Comparison of ENCODE assay signal across 30 mouse cellular contexts in genomic region chr16:82700922-82701321, GRCm38 (mm10).
DNase-seq lines count a peak whose midpoint lies in the region; ATAC-seq and TF ChIP-seq lines count a peak whose summit lies in the region.
"Had no signal": no experiment of that assay in that cellular context is flagged by ENCODE, and none has a peak within 500 bp of the region (broad histone marks: within the 10 kb centered on the region; RNA-seq: fewer than 3 reads in every experiment).

No protein-coding gene starts in this region.

- no peak overlapping the region for H3K4me3 ChIP-seq in hindbrain, postnatal 0 days (ENCODE audit: low read length)
- H3K4me3 ChIP-seq in hindbrain, embryonic 13.5 days, result no peak overlapping the region
- no peak overlapping the region for H3K4me3 ChIP-seq in neural tube, embryonic 15.5 days (replicated peaks)
- H3K4me3 ChIP-seq: embryonic facial prominence, embryonic 15.5 days; forebrain, embryonic 12.5 days; heart, embryonic 10.5 days; heart, embryonic 15.5 days; limb, embryonic 15.5 days; liver, embryonic 13.5 days; midbrain, embryonic 10.5 days; midbrain, embryonic 15.5 days; myocyte; neural tube, embryonic 12.5 days had no signal

- no peaks in the 10 kb centered on the region for H3K4me1 ChIP-seq in hindbrain, postnatal 0 days (ENCODE audit: insufficient read depth, low read length)
- H3K4me1 ChIP-seq in hindbrain, embryonic 13.5 days (replicated peaks), result no peaks in the 10 kb centered on the region
- H3K4me1 ChIP-seq in neural tube, embryonic 15.5 days, result no peaks in the 10 kb centered on the region
- H3K4me1 ChIP-seq: embryonic facial prominence, embryonic 15.5 days; forebrain, embryonic 12.5 days; heart, embryonic 10.5 days; heart, embryonic 15.5 days; limb, embryonic 15.5 days; liver, embryonic 13.5 days; midbrain, embryonic 10.5 days; midbrain, embryonic 15.5 days; neural tube, embryonic 12.5 days had no signal

- no peaks in the 10 kb centered on the region for H3K27me3 ChIP-seq in hindbrain, postnatal 0 days (ENCODE audit: insufficient read depth, low read length)
- no peaks in the 10 kb centered on the region for H3K27me3 ChIP-seq in hindbrain, embryonic 13.5 days
- H3K27me3 ChIP-seq in neural tube, embryonic 15.5 days (replicated peaks), result no peaks in the 10 kb centered on the region
- H3K27me3 ChIP-seq: embryonic facial prominence, embryonic 15.5 days; forebrain, embryonic 12.5 days; heart, embryonic 15.5 days; limb, embryonic 15.5 days; liver, embryonic 13.5 days; midbrain, embryonic 15.5 days; neural tube, embryonic 12.5 days had no signal

- no peaks in the 10 kb centered on the region for H3K36me3 ChIP-seq in hindbrain, postnatal 0 days (ENCODE audit: insufficient read depth, low read length)
- H3K36me3 ChIP-seq in hindbrain, embryonic 13.5 days, result no peaks in the 10 kb centered on the region
- H3K36me3 ChIP-seq in neural tube, embryonic 15.5 days, result no peaks in the 10 kb centered on the region
- H3K36me3 ChIP-seq: embryonic facial prominence, embryonic 15.5 days; forebrain, embryonic 12.5 days; heart, embryonic 10.5 days; heart, embryonic 15.5 days; limb, embryonic 15.5 days; liver, embryonic 13.5 days; midbrain, embryonic 10.5 days; midbrain, embryonic 15.5 days; neural tube, embryonic 12.5 days had no signal

- no peak overlapping the region for H3K4me2 ChIP-seq in hindbrain, postnatal 0 days (ENCODE audit: low read depth, low read length)
- no peak overlapping the region for H3K4me2 ChIP-seq in hindbrain, embryonic 13.5 days
- no peak overlapping the region for H3K4me2 ChIP-seq in neural tube, embryonic 15.5 days
- H3K4me2 ChIP-seq: embryonic facial prominence, embryonic 15.5 days; forebrain, embryonic 12.5 days; heart, embryonic 15.5 days; limb, embryonic 15.5 days; liver, embryonic 13.5 days; midbrain, embryonic 15.5 days; neural tube, embryonic 12.5 days had no signal

- H3K9ac ChIP-seq in hindbrain, postnatal 0 days (replicated peaks; ENCODE audit: low read length), result no peak overlapping the region
- no peak overlapping the region for H3K9ac ChIP-seq in hindbrain, embryonic 13.5 days
- H3K9ac ChIP-seq in neural tube, embryonic 15.5 days (replicated peaks), result no peak overlapping the region
- H3K9ac ChIP-seq: embryonic facial prominence, embryonic 15.5 days; forebrain, embryonic 12.5 days; heart, embryonic 15.5 days; limb, embryonic 15.5 days; liver, embryonic 13.5 days; midbrain, embryonic 15.5 days; neural tube, embryonic 12.5 days had no signal

- H3K27ac ChIP-seq in hindbrain, postnatal 0 days, result no peak overlapping the region
- no peak overlapping the region for H3K27ac ChIP-seq in hindbrain, embryonic 13.5 days
- H3K27ac ChIP-seq in neural tube, embryonic 15.5 days (replicated peaks), result no peak overlapping the region
- H3K27ac ChIP-seq: embryonic facial prominence, embryonic 15.5 days; forebrain, embryonic 12.5 days; heart, embryonic 10.5 days; heart, embryonic 15.5 days; kidney, postnatal 0 days; limb, embryonic 15.5 days; liver, embryonic 13.5 days; midbrain, embryonic 10.5 days; midbrain, embryonic 15.5 days; neural tube, embryonic 12.5 days; stomach, postnatal 0 days had no signal

- WGBS in hindbrain, postnatal 0 days, result 52% methylated on average over 2 of the region's 2 CpGs
- WGBS in hindbrain, embryonic 13.5 days, result 68% methylated on average over 2 of the region's 2 CpGs
- 72% methylated on average over 2 of the region's 2 CpGs for WGBS in neural tube, embryonic 15.5 days

- no peak for ATAC-seq in hindbrain, postnatal 0 days
- ATAC-seq in hindbrain, embryonic 13.5 days (ENCODE audit: low FRiP score), result no peak
- no peak for ATAC-seq in neural tube, embryonic 15.5 days (ENCODE audit: low FRiP score)
- ATAC-seq: CD4-positive, CD25-positive, alpha-beta regulatory T cell, adult 4 months; intestine, embryonic 16.5 days; midbrain, embryonic 15.5 days had no signal

- DNase-seq in cerebellum, postnatal 10 days, result peak; percentile 42 to 54
- DNase-seq in cerebellum, adult 9-10 months, result no peak
- peak; percentile 9 for DNase-seq in hindbrain, postnatal 0 days (ENCODE audit: low spot score)
- peak; percentile 59 for DNase-seq in Muller cell, postnatal 12 days (ENCODE audit: inconsistent ontology term)
- DNase-seq in adrenal gland, postnatal 25 days, result peak; percentile 4
- DNase-seq in kidney, postnatal 4 days, result no peak
- DNase-seq: cerebellum, adult 18-20 months; gastrocnemius, postnatal 14 days; kidney, adult 8-10 months; liver, embryonic 13.5 days; lung, adult 18-20 months; lung, postnatal 14 days; right cerebral cortex, postnatal 4 days; thymus, adult 2 months; thymus, postnatal 4 days had no signal

- TF ChIP-seq CTCF in hindbrain, postnatal 0 days (IDR thresholded peaks at IDR 0.05; ENCODE audit: low read depth), result no peak

- H3K9me3 ChIP-seq in hindbrain, postnatal 0 days (ENCODE audit: low read length), result no peaks in the 10 kb centered on the region
- H3K9me3 ChIP-seq in hindbrain, embryonic 13.5 days, result no peaks in the 10 kb centered on the region
- no peaks in the 10 kb centered on the region for H3K9me3 ChIP-seq in neural tube, embryonic 15.5 days (replicated peaks)
- H3K9me3 ChIP-seq: embryonic facial prominence, embryonic 15.5 days; forebrain, embryonic 12.5 days; heart, embryonic 10.5 days; heart, embryonic 15.5 days; limb, embryonic 15.5 days; liver, embryonic 13.5 days; midbrain, embryonic 10.5 days; midbrain, embryonic 15.5 days; neural tube, embryonic 12.5 days had no signal

Comparison
In these comparisons a context has a peak if more than half of its experiments do, and no peak if none do; other contexts are left out.
1. DNase-seq: peak in cerebellum, postnatal 10 days (2 of 2), hindbrain, postnatal 0 days (single experiment), Muller cell, postnatal 12 days (single experiment) and adrenal gland, postnatal 25 days (single experiment); none in cerebellum, adult 9-10 months (single experiment) and kidney, postnatal 4 days (0 of 2).